Mouse (Mus musculus) forebrain, embryonic 11.5 days (tissue): ENCODE data around the gene Fgd4. TPM values are rescaled to one million over a fixed set of nuclear protein-coding genes. Genes with fewer than 3 reads are reported as not detected.
"Not testable (repeated sequence)": the region's sequence is repeated elsewhere in the genome, so short reads cannot be mapped to it uniquely, and the experiment has no call there.

Experiments used
- ATAC-seq: fragments of 200-750 bp; cut with Nextera tagmentation; replicated peaks from 2 replicates; pipeline ENCODE4 v1.8.0; 2017; ENCODE audit warnings: moderate TSS enrichment; ENCODE audit not compliant: low FRiP score
- DNase-seq: peaks from one replicate; pipeline ENCODE4 v3.0.0-alpha.2; 2017; ENCODE audit warnings: low spot score
- H3K27ac ChIP-seq: fragments of 300-500 bp; sonication (generic); 2 replicates; pipeline ENCODE4 v1.5.1; 2014; ENCODE audit warnings: low read depth, low read length
- H3K27me3 ChIP-seq: fragments of 300-500 bp; sonication (generic); 2 replicates; pipeline ENCODE4 v1.6.1; 2014; ENCODE audit warnings: mild to moderate bottlenecking, low read length, mixed read lengths; ENCODE audit not compliant: control insufficient read depth, insufficient read depth
- H3K36me3 ChIP-seq: fragments of 300-500 bp; sonication (generic); 2 replicates; pipeline ENCODE4 v1.6.1; 2014; ENCODE audit warnings: mild to moderate bottlenecking, low read length, moderate library complexity, mixed read lengths; ENCODE audit not compliant: control insufficient read depth, insufficient read depth
- H3K4me1 ChIP-seq: fragments of 300-500 bp; sonication (generic); replicated peaks from 2 replicates; pipeline ENCODE4 v1.6.1; 2014; ENCODE audit warnings: low read length, mixed read lengths; ENCODE audit not compliant: control insufficient read depth, insufficient read depth
- H3K4me2 ChIP-seq: fragments of 300-500 bp; sonication (generic); 2 replicates; pipeline ENCODE4 v1.6.1; 2014; ENCODE audit warnings: low read depth, mild to moderate bottlenecking, low read length, moderate library complexity, mixed read lengths; ENCODE audit not compliant: severe bottlenecking
- H3K4me3 ChIP-seq: fragments of 300-500 bp; sonication (generic); 2 replicates; pipeline ENCODE4 v1.5.1; 2014; ENCODE audit warnings: low read depth, low read length
- H3K9ac ChIP-seq: fragments of 300-500 bp; sonication (generic); 2 replicates; pipeline ENCODE4 v1.6.1; 2014; ENCODE audit warnings: low read length
- H3K9me3 ChIP-seq: fragments of 300-500 bp; sonication (generic); 2 replicates; pipeline ENCODE4 v1.6.1; 2016; ENCODE audit warnings: low read length, mixed read lengths; ENCODE audit not compliant: control insufficient read depth
- WGBS: fragments of 180-500 bp; shearing (Covaris S2); extraction: QIAGEN DNeasy Blood & Tissue Kit; methylation state at CpG from one replicate; pipeline ENCODE4 v1.1.7; 2014; 5-methylcytosine and 5-hydroxymethylcytosine counted together
- polyA plus RNA-seq: library from polyadenylated mRNA; unstranded; fragments of >200 nt; fragmentation: Nextera tagmentation; extraction: Ambion mirVana; gene quantifications from 2 replicates; pipeline ENCODE4 v1.2.1, GENCODE M21; 2014

Gene Fgd4
- polyA plus RNA-seq, 1 experiment from 2014 or later = 23.8 TPM

DNA sequence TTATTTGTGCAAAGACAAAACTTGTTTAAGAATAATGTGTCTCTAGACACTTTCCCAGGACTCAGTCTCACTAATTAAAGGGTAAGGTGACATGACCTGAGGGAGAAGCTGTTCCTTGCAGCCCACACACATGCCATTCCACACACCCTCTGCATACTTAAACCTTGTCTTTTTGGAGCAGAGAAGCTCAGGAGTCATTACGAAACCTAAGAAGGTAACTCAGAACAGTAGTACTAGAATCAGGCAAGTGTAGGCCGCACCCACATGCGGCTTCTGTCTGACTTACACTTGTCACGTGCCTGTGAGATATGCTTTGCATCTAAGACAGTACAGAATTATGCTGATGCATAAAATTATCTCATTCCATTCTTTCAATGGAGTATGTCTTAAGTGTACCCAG, 42.6 kb downstream of the Fgd4 start:
- H3K4me3 ChIP-seq = no peak overlapping the region
- no peaks in the 10 kb centered on the region for H3K36me3 ChIP-seq
- WGBS = 81% methylated on average over 4 of the region's 4 CpGs
- H3K9me3 ChIP-seq = no peaks in the 10 kb centered on the region
- H3K4me1 ChIP-seq = peaks cover 2% of the 10 kb centered on the region; the same call in 1 of the 2 replicates
- H3K27ac ChIP-seq = no peak overlapping the region
- H3K9ac ChIP-seq = no peak overlapping the region
- no peaks in the 10 kb centered on the region for H3K27me3 ChIP-seq
- DNase-seq = no peak
- ATAC-seq = no peak
- H3K4me2 ChIP-seq = peak overlapping the region; percentile 28

DNA sequence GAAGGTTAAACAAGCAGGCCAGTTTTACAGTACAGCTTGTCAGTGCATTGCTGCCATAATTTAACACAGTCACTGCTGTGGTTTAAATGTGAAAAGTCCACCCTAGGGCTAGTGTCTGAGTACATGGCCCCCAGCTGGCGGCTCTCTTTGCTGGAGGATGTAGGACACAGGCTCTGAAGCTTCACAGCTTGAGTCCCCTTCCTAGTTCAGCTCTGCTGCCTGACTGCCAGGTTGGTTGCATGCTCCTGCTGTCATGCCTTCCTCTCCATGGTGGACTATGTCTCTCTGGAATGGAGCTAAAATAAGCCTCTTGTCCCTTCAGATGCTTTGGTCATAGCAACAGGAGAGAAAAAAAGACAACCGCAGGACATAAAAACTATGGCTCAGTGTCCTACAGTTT, 46.3 kb downstream of the Fgd4 start:
- no peaks in the 10 kb centered on the region for H3K9me3 ChIP-seq
- ATAC-seq (no peak), DNase-seq (no peak)
- no peaks in the 10 kb centered on the region for H3K27me3 ChIP-seq
- no peak overlapping the region for H3K27ac ChIP-seq
- no peaks in the 10 kb centered on the region; the same call in 1 of the 2 replicates for H3K4me1 ChIP-seq
- H3K9ac ChIP-seq = no peak overlapping the region
- 66% methylated on average over 2 of the region's 2 CpGs for WGBS
- H3K4me2 ChIP-seq = no peak overlapping the region
- H3K4me3 ChIP-seq = no peak overlapping the region
- no peaks in the 10 kb centered on the region for H3K36me3 ChIP-seq

DNA sequence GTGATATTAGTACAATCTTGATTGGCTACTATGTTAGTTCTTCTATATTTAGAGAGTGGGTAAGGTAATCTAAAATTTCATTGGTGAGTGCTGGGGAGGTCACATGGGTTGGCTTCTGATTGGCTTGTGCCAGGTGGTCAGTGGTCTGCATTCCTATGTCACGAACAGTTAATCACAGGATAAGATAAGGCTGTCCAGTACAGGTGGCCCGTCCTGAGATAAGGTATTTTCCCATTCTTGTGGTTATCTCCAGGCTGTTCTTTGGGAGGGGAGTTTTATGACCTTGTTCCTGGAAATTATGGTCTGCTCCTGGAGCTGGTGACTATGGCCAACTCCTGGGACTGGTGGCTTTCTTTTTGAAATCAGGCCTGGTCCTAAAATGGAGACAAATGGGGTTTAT, 48.2 kb downstream of the Fgd4 start:
- no peaks in the 10 kb centered on the region for H3K9me3 ChIP-seq
- 86% methylated on average over 2 of the region's 2 CpGs for WGBS
- H3K4me3 ChIP-seq = no peak overlapping the region
- H3K4me2 ChIP-seq = no peak overlapping the region
- H3K27me3 ChIP-seq = no peaks in the 10 kb centered on the region
- no peak for DNase-seq
- no peaks in the 10 kb centered on the region for H3K36me3 ChIP-seq
- no peak overlapping the region for H3K27ac ChIP-seq
- no peak overlapping the region for H3K9ac ChIP-seq
- no peak for ATAC-seq
- no peaks in the 10 kb centered on the region for H3K4me1 ChIP-seq

DNA sequence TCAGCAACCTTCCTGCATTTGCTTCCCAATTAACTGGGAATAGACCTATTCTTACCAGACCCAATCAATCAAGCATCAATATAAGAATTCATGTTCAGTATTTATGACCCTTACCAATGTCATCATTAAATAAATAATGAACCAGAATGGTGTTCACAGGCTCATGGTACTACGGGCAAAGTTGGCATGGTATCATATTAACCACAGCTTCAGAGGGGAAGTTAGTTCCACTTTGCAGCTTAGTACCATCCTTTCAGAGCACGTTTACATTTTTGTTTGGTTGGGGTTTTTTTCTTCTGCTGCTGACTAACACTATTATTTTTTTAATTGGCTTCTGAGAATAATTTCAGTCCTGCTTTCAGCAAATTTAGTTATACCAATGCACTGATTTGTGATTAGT, 51.2 kb downstream of the Fgd4 start:
- no peak overlapping the region for H3K27ac ChIP-seq
- 90% methylated on average over 2 of the region's 2 CpGs for WGBS
- H3K9ac ChIP-seq = no peak overlapping the region
- no peaks in the 10 kb centered on the region for H3K4me1 ChIP-seq
- no peaks in the 10 kb centered on the region for H3K9me3 ChIP-seq
- no peak overlapping the region for H3K4me3 ChIP-seq
- H3K27me3 ChIP-seq = no peaks in the 10 kb centered on the region
- H3K4me2 ChIP-seq = no peak overlapping the region
- ATAC-seq (no peak), DNase-seq (no peak)
- no peaks in the 10 kb centered on the region for H3K36me3 ChIP-seq

DNA sequence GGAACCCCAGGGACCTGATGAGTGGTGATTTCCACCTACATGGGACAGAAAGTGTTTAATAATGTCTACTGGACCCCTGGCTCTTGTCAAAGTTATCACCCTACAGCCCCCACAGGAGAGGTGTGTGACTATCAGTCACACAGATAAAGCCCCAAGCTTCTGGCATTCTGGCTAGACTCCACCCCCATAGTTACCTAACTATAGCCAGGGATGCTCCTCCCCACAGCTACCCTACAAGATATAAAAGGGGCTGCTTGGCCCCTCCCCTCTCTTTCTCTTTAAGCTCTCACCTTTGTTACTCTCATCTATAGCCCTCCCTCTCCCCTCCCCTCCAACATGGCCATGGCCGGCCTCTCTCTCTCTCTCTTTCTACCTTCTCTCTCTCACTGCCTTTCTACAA, 53.7 kb downstream of the Fgd4 start:
- no peaks in the 10 kb centered on the region for H3K9me3 ChIP-seq
- ATAC-seq = peak; percentile 55; the same call in 1 of the 2 replicates
- H3K27ac ChIP-seq = no peak overlapping the region
- H3K27me3 ChIP-seq = no peaks in the 10 kb centered on the region
- DNase-seq = no peak
- 19% methylated on average over 1 of the region's 1 CpGs for WGBS
- no peak overlapping the region for H3K4me3 ChIP-seq
- H3K4me1 ChIP-seq = no peaks in the 10 kb centered on the region
- no peak overlapping the region for H3K9ac ChIP-seq
- no peaks in the 10 kb centered on the region for H3K36me3 ChIP-seq
- H3K4me2 ChIP-seq = no peak overlapping the region

DNA sequence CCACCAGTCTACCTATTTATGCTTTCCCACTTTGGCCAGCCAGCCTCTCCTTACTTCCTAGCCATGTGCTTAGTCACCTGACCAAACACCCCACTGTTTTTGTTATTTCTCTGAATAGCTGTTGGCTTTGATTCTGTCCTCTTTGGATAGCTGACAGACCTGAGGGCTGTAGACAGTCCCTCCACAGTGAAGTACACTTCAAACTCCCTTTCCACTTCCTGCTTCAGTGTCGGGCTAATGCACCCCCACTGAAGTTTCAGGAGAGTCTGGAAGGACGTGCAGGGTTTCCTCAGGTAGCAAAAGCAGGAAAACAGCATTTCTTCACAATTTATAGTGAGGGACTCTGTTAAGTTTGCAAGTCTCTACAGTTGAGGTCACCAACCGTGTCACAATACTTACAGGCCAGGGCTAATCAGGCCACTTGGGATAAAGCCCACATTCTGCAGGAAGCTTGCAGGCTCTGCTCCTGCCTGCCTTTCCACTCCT, 57.4 kb downstream of the Fgd4 start:
- Histone ChIP-seq H3K4me2 (no peak overlapping the region), H3K36me3 (no peaks in the 10 kb centered on the region), H3K9me3 (no peaks in the 10 kb centered on the region), H3K4me3 (no peak overlapping the region), H3K9ac (no peak overlapping the region), H3K27ac (no peak overlapping the region), H3K4me1 (no peaks in the 10 kb centered on the region), H3K27me3 (no peaks in the 10 kb centered on the region)
- DNase-seq = no peak
- no peak for ATAC-seq
- 74% methylated on average over 3 of the region's 3 CpGs for WGBS

DNA sequence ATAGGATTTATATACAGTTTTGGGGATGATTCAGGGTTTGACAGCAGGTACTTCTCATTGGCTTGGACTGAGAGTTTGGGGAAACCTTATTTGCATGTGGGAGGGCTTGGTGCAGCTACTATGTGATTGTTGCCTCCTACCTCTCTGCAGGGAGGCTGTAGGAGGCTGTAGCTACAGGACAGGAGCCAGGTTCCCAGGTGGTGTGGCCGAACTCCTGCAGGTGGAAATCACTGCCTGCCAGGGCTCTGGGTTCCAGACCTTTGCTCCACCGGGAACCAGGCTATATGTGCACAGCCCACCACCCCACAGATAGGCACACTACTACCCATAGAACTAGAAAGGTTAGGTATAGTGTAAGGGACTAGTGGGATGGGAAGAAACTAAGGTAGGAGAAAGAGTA, 61.0 kb downstream of the Fgd4 start:
- H3K4me2 ChIP-seq, H3K27ac ChIP-seq, H3K4me3 ChIP-seq, H3K36me3 ChIP-seq, H3K9me3 ChIP-seq, ATAC-seq, H3K27me3 ChIP-seq, H3K9ac ChIP-seq, DNase-seq, H3K4me1 ChIP-seq: not testable (repeated sequence)
- WGBS = 83% methylated on average over 2 of the region's 2 CpGs

DNA sequence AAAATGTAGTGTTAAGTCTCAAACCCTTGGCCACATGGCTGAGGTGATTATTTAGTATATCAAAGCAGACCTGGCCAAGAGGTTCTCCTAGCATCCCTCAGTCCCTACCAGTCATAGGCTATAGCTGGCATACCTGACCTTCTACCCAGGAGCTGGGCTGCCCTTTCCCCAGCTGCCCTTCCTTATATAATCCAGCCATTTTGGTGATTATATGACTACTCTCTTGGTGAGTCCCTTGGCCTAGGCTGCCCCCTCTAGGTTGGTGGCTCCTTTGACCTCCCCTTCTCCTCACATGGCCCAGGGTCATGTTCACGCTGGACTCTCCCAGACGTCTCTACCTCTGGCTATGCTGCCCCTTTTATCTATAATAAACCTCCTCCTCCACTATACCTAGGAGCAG, 65.1 kb downstream of the Fgd4 start:
- DNase-seq = no peak
- Histone ChIP-seq H3K9me3 (no peaks in the 10 kb centered on the region), H3K27ac (no peak overlapping the region), H3K27me3 (no peaks in the 10 kb centered on the region), H3K36me3 (no peaks in the 10 kb centered on the region), H3K9ac (no peak overlapping the region), H3K4me3 (no peak overlapping the region), H3K4me2 (no peak overlapping the region), H3K4me1 (no peaks in the 10 kb centered on the region)
- ATAC-seq = peak; percentile 49; the same call in 1 of the 2 replicates
- 76% methylated on average over 2 of the region's 2 CpGs for WGBS

DNA sequence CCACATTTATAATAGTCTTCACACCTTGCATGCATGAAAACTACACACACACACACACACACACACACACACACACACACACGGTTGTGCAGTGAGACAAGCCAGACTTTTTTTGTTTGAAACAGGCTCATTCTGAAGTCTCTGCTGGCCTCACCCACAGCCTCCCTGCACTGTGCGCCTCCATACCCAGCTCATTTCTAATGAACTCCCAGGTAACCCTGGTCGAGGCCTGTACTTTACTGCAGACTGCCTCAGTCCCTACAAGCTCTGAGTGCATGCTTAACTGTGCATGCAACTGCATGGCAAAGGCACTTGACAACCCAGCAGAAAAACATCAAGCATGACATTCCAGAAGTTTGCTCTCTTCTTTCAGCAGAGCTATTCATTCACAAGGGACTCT, 72.3 kb downstream of the Fgd4 start:
- Histone ChIP-seq H3K4me1 (peaks cover 4% of the 10 kb centered on the region; the same call in 1 of the 2 replicates), H3K9ac (no peak overlapping the region), H3K27me3 (no peaks in the 10 kb centered on the region), H3K36me3 (no peaks in the 10 kb centered on the region), H3K4me2 (no peak overlapping the region), H3K27ac (no peak overlapping the region), H3K9me3 (no peaks in the 10 kb centered on the region), H3K4me3 (no peak overlapping the region)
- DNase-seq = no peak
- peak; percentile 69 for ATAC-seq
- 71% methylated on average over 3 of the region's 3 CpGs for WGBS
